Mouse (Mus musculus) CD4-positive, CD25-positive, alpha-beta regulatory T cell, adult 2 months (primary cell): Measurements from ENCODE around the gene Gm42791.

Experiments used
- DNase-seq: peaks from one replicate; pipeline ENCODE4 v3.0.0-alpha.2; 2012; ENCODE audit warnings: low read depth, low spot score

The Gm42791 gene

DNA sequence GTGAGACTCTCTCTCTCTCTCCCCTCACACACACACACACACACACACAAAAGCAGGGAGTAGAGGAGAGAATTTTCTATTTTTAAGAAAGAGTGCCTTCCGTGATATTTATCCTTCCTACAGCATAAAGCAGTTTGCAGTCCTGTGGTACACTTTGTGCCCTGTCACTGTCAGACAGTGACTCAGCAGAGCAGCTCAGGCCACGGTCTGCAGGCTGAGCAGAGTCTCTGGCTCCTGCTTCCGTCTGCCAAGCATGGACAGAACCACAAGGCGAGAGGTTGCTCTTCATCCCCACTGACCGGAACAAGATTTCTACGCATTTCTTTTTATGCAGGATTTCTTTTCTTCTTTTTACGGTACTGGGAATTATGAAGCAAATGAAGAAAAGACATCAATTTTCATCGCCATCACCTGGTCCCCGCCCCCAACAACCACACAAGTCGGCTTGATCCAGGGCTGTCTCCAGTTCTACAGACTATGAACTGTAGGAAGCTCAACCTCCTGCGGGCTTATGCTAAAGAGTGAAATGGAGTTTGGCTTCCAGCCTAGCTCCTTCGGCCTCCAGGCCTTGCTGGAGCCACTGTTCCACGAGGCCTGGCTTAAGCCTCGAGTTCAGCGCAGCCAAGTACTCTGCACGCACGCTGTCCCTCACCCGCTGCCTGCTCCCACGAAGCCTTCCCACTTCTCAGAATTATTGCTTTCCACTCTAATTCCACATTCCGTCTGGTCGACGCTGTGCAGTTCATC is 40.5 kb downstream of the Gm42791 start:
- no peak for DNase-seq

DNA sequence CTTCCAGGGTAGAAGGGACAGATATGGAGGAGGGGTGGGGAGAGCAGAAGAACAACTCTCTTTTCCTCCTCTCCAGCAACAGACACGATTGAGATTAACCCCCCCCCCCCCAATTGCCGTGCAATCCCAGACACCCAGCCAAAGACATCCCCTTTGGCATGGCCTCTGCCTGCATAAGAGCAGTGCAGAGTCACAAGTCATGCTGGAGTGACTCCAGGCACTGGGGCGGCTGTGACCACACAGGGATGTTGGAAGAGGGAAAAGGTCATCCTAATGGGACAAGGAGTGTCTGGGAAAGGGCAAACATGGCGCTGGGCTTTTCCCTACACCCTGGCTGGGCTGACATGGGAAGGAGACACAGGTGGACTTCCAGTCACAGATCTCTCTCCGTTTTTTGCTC is 41.8 kb downstream of the Gm42791 start:
- no peak for DNase-seq

DNA sequence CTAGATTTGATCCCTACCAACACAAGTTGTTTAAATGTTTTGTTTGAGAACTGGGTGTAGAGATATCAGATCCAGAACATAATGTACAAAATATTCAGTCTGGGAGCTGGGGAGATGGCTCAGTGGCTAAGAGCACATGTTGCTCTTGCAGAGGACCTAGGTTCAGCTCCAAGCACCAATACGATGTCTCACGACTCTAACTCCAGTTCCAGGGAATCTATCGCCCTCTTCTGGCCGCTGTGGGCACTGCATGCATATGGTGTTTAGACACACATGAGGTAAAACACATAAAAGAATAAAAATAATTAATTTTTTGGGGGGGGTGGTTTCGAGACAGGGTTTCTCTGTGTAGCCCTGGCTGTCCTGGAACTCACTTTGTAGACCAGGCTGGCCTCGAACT is 42.5 kb downstream of the Gm42791 start:
- DNase-seq, result peak; percentile 81

GRCm38 (mm10) chr5:148951360-148951759 is 43.6 kb downstream of the Gm42791 start:
- DNase-seq, result no peak

- DNase-seq, result no peak
These were observed 44.9 kb downstream of the Gm42791 start for GRCm38 (mm10) chr5:148950064-148950463.

DNA sequence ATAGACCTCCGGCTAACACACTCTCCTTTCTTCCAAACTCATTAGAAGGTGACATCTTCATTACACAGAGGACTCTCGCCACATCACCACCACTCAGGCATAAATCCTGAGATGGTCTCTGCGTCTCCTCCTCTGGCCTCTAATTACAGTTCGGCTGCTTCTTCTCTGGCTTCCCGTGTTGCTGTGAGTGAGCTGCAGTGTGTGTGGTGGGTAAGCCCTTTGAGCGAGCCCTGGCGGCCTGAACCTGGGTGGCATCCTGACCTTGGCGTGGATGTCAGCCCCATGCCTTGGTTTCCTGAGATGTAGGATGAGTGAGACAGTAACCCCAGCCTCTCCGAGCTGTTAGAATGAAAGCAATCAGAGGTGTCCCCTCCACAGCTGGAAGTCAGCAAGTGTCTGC is 46.4 kb downstream of the Gm42791 start:
- no peak for DNase-seq

GRCm38 (mm10) chr5:148947412-148947811 is 47.5 kb downstream of the Gm42791 start:
- peak; percentile 44 for DNase-seq

- DNase-seq, result peak; percentile 68
These were observed 48.2 kb downstream of the Gm42791 start for GRCm38 (mm10) chr5:148946787-148947186.

- DNase-seq, result no peak
These were observed 49.2 kb downstream of the Gm42791 start for GRCm38 (mm10) chr5:148945735-148946134.

DNA sequence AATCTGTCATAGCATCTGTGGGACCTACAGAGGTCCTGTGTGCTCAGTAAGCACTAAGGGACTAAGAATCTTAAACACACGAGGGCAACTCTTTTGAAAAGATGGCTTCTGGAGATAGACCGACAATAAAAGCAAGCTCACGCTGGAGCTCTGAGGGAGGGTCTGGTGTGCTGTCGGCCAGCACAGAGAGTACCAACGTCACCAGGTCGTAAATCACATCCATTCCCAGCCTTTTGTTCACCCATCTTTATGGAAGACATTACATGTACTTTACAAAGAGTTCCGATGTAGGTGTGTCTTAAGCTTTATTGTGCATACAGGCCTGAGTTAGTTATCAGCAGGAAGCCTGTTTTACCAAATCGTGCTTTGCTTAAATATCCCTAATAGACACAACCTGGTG is 50.9 kb downstream of the Gm42791 start:
- DNase-seq, result no peak

DNA sequence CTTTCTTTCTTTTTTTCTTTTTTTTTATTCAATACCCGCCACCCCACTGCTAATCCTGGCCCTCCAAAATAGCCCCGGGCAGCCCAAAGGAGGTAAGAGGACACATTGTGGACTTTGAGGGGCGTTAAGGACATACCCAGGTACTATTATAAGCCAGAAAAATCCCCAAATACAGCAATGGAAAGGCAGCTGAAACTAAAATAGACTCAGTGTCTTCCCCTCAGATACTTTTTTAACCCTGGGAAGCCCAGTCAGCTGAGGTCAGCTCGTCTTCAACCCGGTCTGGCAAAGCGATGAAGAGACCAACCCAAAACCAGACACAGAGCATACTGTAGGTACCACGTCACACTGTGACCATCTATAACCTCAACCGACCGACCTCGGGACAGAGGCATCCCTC is 51.5 kb downstream of the Gm42791 start:
- no peak for DNase-seq

DNA sequence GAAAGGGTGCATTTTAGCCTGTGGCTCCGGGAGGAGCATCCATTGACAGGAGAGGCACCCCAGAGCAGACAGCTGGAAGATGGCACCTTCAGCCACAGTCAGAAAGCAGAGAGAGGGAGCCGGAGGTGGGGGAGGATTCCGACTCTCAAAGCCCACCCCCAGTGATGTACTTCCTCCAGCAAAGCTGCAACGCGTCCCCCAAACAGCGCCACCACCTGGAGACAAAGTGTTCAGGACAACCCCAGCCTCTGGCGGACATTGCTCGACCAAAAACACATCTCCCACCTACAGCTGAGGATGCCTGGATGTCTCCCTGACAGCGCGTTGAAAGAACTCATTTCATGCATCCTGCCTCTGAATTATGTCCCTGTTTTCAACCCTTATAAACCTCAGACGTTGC is 52.0 kb downstream of the Gm42791 start:
- no peak for DNase-seq

GRCm38 (mm10) chr5:148942305-148942704 is 52.6 kb downstream of the Gm42791 start:
- DNase-seq, result peak; percentile 58

GRCm38 (mm10) chr5:148941867-148942266 is 53.1 kb downstream of the Gm42791 start:
- DNase-seq, result no peak

DNA sequence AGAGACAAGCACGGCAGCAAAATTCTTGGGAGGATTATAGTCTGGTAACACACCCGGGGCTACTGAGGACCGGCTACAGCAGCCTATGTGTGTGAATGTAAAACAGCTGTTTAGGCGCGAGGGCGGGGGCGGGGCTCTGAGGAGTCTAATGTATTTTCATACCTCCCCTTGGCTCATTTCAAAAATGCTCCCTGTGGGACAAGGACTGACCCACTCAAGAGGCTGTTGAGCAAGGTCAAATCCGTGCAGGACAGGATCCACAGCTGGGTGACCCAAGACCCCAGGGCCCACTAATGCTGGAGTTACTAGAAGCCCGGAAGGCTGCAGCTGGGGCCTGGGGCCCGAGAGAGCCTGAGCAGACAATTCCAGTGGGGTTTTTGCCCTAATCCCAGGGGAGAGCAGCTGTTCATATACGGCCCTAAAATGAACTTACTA is 55.0 kb downstream of the Gm42791 start:
- no peak for DNase-seq

- no peak for DNase-seq
These were observed 58.4 kb downstream of the Gm42791 start for GRCm38 (mm10) chr5:148936516-148936951.

GRCm38 (mm10) chr5:148935871-148936270 is 59.1 kb downstream of the Gm42791 start:
- no peak for DNase-seq

- no peak for DNase-seq
These were observed 59.7 kb downstream of the Gm42791 start for GRCm38 (mm10) chr5:148935071-148935821.

GRCm38 (mm10) chr5:148934457-148934856 is 60.5 kb downstream of the Gm42791 start:
- DNase-seq, result no peak

DNA sequence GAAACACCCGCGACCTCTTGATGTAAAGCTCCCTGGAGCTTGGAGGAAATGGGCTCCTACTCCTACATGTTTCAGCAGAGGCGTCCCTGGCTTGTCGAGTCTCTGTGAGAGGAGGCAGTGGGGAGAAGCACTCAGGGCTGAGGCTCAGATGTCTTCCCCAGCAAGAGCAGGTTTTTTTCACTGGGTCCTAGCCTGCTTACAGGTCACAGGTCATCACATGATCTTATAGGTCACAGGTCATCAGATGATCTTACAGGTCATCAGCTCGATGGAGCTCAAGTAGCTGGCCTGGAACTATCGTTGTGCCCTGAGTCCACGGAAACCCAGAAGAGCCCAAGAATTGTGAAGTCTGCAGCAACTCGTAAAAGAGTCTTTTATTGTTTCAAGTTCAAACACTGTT is 61.2 kb downstream of the Gm42791 start:
- no peak for DNase-seq

DNA sequence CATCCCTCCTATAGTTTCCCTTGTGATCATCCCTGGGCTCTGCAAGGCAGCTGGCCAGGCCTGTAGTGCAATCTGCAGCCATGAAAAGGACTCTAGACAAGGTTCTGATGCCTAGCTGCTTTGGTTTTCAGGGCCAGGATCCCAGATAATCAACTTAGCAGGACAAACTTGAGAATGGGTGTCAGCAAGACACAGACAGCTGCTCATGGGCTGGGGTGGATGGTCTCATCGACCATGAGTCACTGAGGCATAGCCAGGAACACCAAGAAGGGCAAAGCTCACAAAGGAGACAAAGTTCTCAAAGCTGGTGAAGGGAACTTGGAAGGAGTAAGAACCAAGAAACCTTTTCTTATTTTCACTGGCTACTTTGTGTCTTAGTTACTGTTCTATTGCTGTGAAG is 63.6 kb downstream of the Gm42791 start:
- DNase-seq, result no peak

DNA sequence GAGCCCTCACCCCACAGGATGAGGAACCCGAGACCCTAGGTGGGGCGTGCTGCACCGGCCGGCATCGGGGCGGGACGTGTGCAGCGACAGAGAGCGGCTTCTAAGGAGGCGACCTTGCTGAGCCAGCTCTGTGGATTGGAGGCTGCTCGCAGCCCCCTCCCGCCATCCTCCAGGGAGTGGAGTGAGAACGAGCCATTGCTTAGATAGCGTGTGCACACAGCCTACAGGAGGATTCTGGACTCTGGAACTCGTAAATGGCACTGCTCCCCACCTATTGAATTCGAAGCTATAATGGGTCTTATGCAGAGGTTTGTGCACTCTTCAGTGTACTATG is 65.9 kb downstream of the Gm42791 start, which contains the start of gene Katnal1:
TSS of gene Katnal1 (minus strand) at position 205 of the 334 bp plus-strand sequence.
- no peak for DNase-seq
